Mouse (Mus musculus) neural tube, embryonic 12.5 days (tissue): ENCODE results near the gene Tmx1. TPM values are rescaled to one million over a fixed set of nuclear protein-coding genes. Genes with fewer than 3 reads are reported as not detected.

Source experiments
- ATAC-seq: fragments of 200-750 bp; cut with Nextera tagmentation; 2 replicates; pipeline ENCODE4 v1.8.0; 2017; ENCODE audit warnings: low read depth, mild to moderate bottlenecking, moderate TSS enrichment, moderate library complexity; ENCODE audit not compliant: low FRiP score
- H3K27ac ChIP-seq: fragments of 300-500 bp; sonication (generic); 2 replicates; pipeline ENCODE4 v1.5.1; 2016
- H3K27me3 ChIP-seq: fragments of 300-500 bp; sonication (generic); replicated peaks from 2 replicates; pipeline ENCODE4 v1.6.1; 2016; ENCODE audit warnings: mild to moderate bottlenecking
- H3K36me3 ChIP-seq: fragments of 300-500 bp; sonication (generic); 2 replicates; pipeline ENCODE4 v1.6.1; 2016; ENCODE audit warnings: mild to moderate bottlenecking
- H3K4me1 ChIP-seq: fragments of 300-500 bp; sonication (generic); 2 replicates; pipeline ENCODE4 v1.6.1; 2016
- H3K4me2 ChIP-seq: fragments of 300-500 bp; sonication (generic); replicated peaks from 2 replicates; pipeline ENCODE4 v1.6.1; 2016; ENCODE audit warnings: mild to moderate bottlenecking
- H3K4me3 ChIP-seq: fragments of 300-500 bp; sonication (generic); 2 replicates; pipeline ENCODE4 v1.5.1; 2016
- H3K9ac ChIP-seq: fragments of 300-500 bp; sonication (generic); 2 replicates; pipeline ENCODE4 v1.6.1; 2016; ENCODE audit warnings: mild to moderate bottlenecking
- H3K9me3 ChIP-seq: fragments of 300-500 bp; sonication (generic); 2 replicates; pipeline ENCODE4 v1.6.1; 2016; ENCODE audit warnings: mild to moderate bottlenecking
- WGBS: fragments of 180-500 bp; shearing (Covaris S2); methylation state at CpG from one replicate; pipeline ENCODE4 v1.1.7; 2016; 5-methylcytosine and 5-hydroxymethylcytosine counted together
- polyA plus RNA-seq: library from polyadenylated mRNA; unstranded; fragments of >200 nt; fragmentation: Nextera tagmentation; extraction: Ambion mirVana; gene quantifications from 2 replicates; pipeline ENCODE4 v1.2.1, GENCODE M21; 2016

The Tmx1 gene
- 138 TPM in 2 replicates for polyA plus RNA-seq

- WGBS: under 1% methylated on average over 58 of the region's 58 CpGs
These were observed at the start of gene Tmx1 for GRCm38 (mm10) chr12:70452726-70453645. Gene Tmx1, plus strand, starts transcription at chr12:70453095.

GRCm38 (mm10) chr12:70404327-70404726 is 48.6 kb upstream of the Tmx1 start:
- H3K9me3 ChIP-seq: no peaks in the 10 kb centered on the region
- H3K4me3 ChIP-seq: no peak overlapping the region
- no peak for ATAC-seq
- no peak overlapping the region for H3K27ac ChIP-seq
- H3K4me2 ChIP-seq: no peak overlapping the region
- H3K27me3 ChIP-seq: no peaks in the 10 kb centered on the region
- no peak overlapping the region for H3K9ac ChIP-seq
- H3K36me3 ChIP-seq: no peaks in the 10 kb centered on the region
- 76% methylated on average over 6 of the region's 6 CpGs for WGBS
- H3K4me1 ChIP-seq: no peaks in the 10 kb centered on the region

More at GRCm38 (mm10) chr12:70452726-70453645, at the start of gene Tmx1:
- Histone ChIP-seq H3K4me3 (peak within 1 kb of the TSS; percentile 78), H3K27ac (peak within 1 kb of the TSS; percentile 50; the same call in 1 of the 2 replicates), H3K9me3 (no peaks in the 10 kb centered on the region), H3K4me2 (peak within 1 kb of the TSS; percentile 68), H3K4me1 (peaks cover 13% of the 10 kb centered on the region), H3K27me3 (no peaks in the 10 kb centered on the region), H3K9ac (peak within 1 kb of the TSS; percentile 77), H3K36me3 (peaks cover 7% of the 10 kb centered on the region; the same call in 1 of the 2 replicates)
- ATAC-seq: peak; percentile 98

- ATAC-seq: no peak
- Histone ChIP-seq H3K36me3 (no peaks in the 10 kb centered on the region), H3K9me3 (no peaks in the 10 kb centered on the region), H3K27ac (no peak overlapping the region), H3K9ac (no peak overlapping the region), H3K4me2 (no peak overlapping the region), H3K4me1 (no peaks in the 10 kb centered on the region), H3K4me3 (no peak overlapping the region), H3K27me3 (no peaks in the 10 kb centered on the region)
- 79% methylated on average over 1 of the region's 1 CpGs for WGBS
These were observed 44.5 kb upstream of the Tmx1 start for GRCm38 (mm10) chr12:70408396-70408795.

GRCm38 (mm10) chr12:70409600-70409999 is 43.3 kb upstream of the Tmx1 start:
- Histone ChIP-seq H3K4me2 (no peak overlapping the region), H3K27me3 (no peaks in the 10 kb centered on the region), H3K36me3 (no peaks in the 10 kb centered on the region), H3K27ac (no peak overlapping the region), H3K9ac (no peak overlapping the region), H3K9me3 (no peaks in the 10 kb centered on the region), H3K4me1 (no peaks in the 10 kb centered on the region), H3K4me3 (no peak overlapping the region)
- 85% methylated on average over 2 of the region's 2 CpGs for WGBS
- ATAC-seq: no peak

GRCm38 (mm10) chr12:70420216-70420615 is 32.7 kb upstream of the Tmx1 start:
- Histone ChIP-seq H3K9me3 (0 out of 2 replicates have a peak, but pooled peaks cover 5% of the 10 kb centered on the region), H3K36me3 (no peaks in the 10 kb centered on the region), H3K4me1 (peaks cover 5% of the 10 kb centered on the region; the same call in 1 of the 2 replicates), H3K4me3 (no peak overlapping the region), H3K27ac (no peak overlapping the region), H3K27me3 (no peaks in the 10 kb centered on the region), H3K9ac (no peak overlapping the region), H3K4me2 (no peak overlapping the region)
- 98% methylated on average over 1 of the region's 1 CpGs for WGBS
- no peak for ATAC-seq

- Histone ChIP-seq H3K9me3 (0 out of 2 replicates have a peak, but pooled peaks cover 5% of the 10 kb centered on the region), H3K36me3 (no peaks in the 10 kb centered on the region), H3K27me3 (no peaks in the 10 kb centered on the region), H3K4me2 (no peak overlapping the region), H3K27ac (no peak overlapping the region), H3K4me3 (no peak overlapping the region), H3K4me1 (peaks cover 5% of the 10 kb centered on the region; the same call in 1 of the 2 replicates), H3K9ac (no peak overlapping the region)
- no peak for ATAC-seq
- 90% methylated on average over 3 of the region's 3 CpGs for WGBS
These were observed 31.9 kb upstream of the Tmx1 start for GRCm38 (mm10) chr12:70421028-70421427.

GRCm38 (mm10) chr12:70422322-70423118 is 30.4 kb upstream of the Tmx1 start:
- Histone ChIP-seq H3K4me3 (no peak overlapping the region), H3K9ac (no peak overlapping the region), H3K4me1 (peaks cover 9% of the 10 kb centered on the region), H3K36me3 (no peaks in the 10 kb centered on the region), H3K9me3 (0 out of 2 replicates have a peak, but pooled peaks cover 5% of the 10 kb centered on the region), H3K4me2 (no peak overlapping the region), H3K27ac (peak overlapping the region; percentile 26; the same call in 1 of the 2 replicates), H3K27me3 (no peaks in the 10 kb centered on the region)
- peak; percentile 91 for ATAC-seq
- 28% methylated on average over 9 of the region's 9 CpGs for WGBS

- Histone ChIP-seq H3K4me2 (no peak overlapping the region), H3K9ac (no peak overlapping the region), H3K36me3 (no peaks in the 10 kb centered on the region), H3K4me3 (no peak overlapping the region), H3K27ac (no peak overlapping the region), H3K4me1 (peaks cover 4% of the 10 kb centered on the region; the same call in 1 of the 2 replicates), H3K27me3 (no peaks in the 10 kb centered on the region), H3K9me3 (no peaks in the 10 kb centered on the region)
- no peak for ATAC-seq
- WGBS: 60% methylated on average over 3 of the region's 3 CpGs
These were observed 25.0 kb upstream of the Tmx1 start for GRCm38 (mm10) chr12:70427885-70428284.

- ATAC-seq: no peak
- WGBS: 82% methylated on average over 4 of the region's 4 CpGs
These were observed 23.3 kb upstream of the Tmx1 start for GRCm38 (mm10) chr12:70429637-70430036.

GRCm38 (mm10) chr12:70430307-70430950 is 22.5 kb upstream of the Tmx1 start:
- Histone ChIP-seq H3K27me3 (no peaks in the 10 kb centered on the region), H3K4me1 (peaks cover 4% of the 10 kb centered on the region; the same call in 1 of the 2 replicates), H3K9me3 (no peaks in the 10 kb centered on the region), H3K9ac (no peak overlapping the region), H3K36me3 (no peaks in the 10 kb centered on the region), H3K27ac (no peak overlapping the region), H3K4me3 (no peak overlapping the region), H3K4me2 (0 out of 2 replicates have a peak overlapping the region, but pooled peaks have one; percentile 16)
- 35% methylated on average over 8 of the region's 8 CpGs for WGBS
- ATAC-seq: no peak

More at GRCm38 (mm10) chr12:70429637-70430036, 23.3 kb upstream of the Tmx1 start:
- H3K27ac ChIP-seq: no peak overlapping the region
- peaks cover 4% of the 10 kb centered on the region; the same call in 1 of the 2 replicates for H3K4me1 ChIP-seq
- H3K4me3 ChIP-seq: no peak overlapping the region
- H3K4me2 ChIP-seq: no peak overlapping the region
- no peaks in the 10 kb centered on the region for H3K9me3 ChIP-seq
- H3K27me3 ChIP-seq: no peaks in the 10 kb centered on the region
- H3K36me3 ChIP-seq: no peaks in the 10 kb centered on the region
- no peak overlapping the region for H3K9ac ChIP-seq

- 63% methylated on average over 5 of the region's 5 CpGs for WGBS
- Histone ChIP-seq H3K9me3 (no peaks in the 10 kb centered on the region), H3K9ac (no peak overlapping the region), H3K4me3 (no peak overlapping the region), H3K4me2 (no peak overlapping the region), H3K36me3 (no peaks in the 10 kb centered on the region), H3K27ac (no peak overlapping the region), H3K4me1 (peaks cover 4% of the 10 kb centered on the region; the same call in 1 of the 2 replicates), H3K27me3 (no peaks in the 10 kb centered on the region)
- no peak for ATAC-seq
These were observed 21.5 kb upstream of the Tmx1 start for GRCm38 (mm10) chr12:70431428-70431827.
